Mouse (Mus musculus) heart, adult 2 months (tissue): ENCODE data around the gene Txndc11.

Experiments
- CTCF ChIP-seq: fragments of 200-600 bp; IDR thresholded peaks from 2 replicates; pipeline ENCODE4 v1.8.1; 2022; ENCODE audit warnings: antibody characterized with exemption, mild to moderate bottlenecking, moderate library complexity
- EP300 ChIP-seq: fragments of 200-500 bp; IDR thresholded peaks from 2 replicates; pipeline ENCODE4 v1.6.1; 2011; ENCODE audit warnings: low read depth, low read length, control low read depth; ENCODE audit not compliant: insufficient read depth
- POLR2A ChIP-seq: fragments of 200-500 bp; IDR thresholded peaks from 2 replicates; pipeline ENCODE4 v1.6.1; 2011; ENCODE audit warnings: mild to moderate bottlenecking, low read depth, low read length, control low read depth; ENCODE audit not compliant: insufficient read depth

DNA sequence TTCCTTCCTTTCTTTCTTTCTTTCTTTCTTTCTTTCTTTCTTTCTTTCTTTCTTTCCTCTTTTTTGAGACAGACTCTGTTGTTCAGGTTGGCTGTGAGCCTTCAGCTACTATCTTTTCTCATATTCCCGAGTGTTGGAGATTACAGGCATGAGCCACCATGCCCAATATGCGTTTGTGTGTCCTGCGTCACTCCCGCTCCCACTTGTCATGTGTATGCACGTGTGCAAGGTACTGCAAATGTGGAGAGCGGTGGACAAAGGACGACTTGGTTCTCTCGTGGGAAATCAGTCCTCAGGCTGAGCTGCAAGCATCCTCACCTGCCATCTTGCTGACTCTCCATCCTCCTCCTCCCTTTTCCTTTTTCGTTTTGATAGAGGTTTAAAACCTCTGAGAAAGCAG, 99.2 kb downstream of the Txndc11 start:
- TF ChIP-seq CTCF (no peak), POLR2A (no peak), EP300 (no peak)
